Mouse (Mus musculus) CH12.LX (cell line): Measurements from ENCODE around the gene Igf1r. TPM values are rescaled to one million over a fixed set of nuclear protein-coding genes. Genes with fewer than 3 reads are reported as not detected.

Experiments used
- DNase-seq: peaks from one replicate; pipeline ENCODE4 v3.0.0-alpha.2; 2013; ENCODE audit errors: extremely low read depth
- H3K27ac ChIP-seq: 2 replicates; pipeline ENCODE4 v1.5.1; 2012; ENCODE audit warnings: low read depth, mild to moderate bottlenecking, control low read depth, moderate library complexity; ENCODE audit not compliant: insufficient read depth
- H3K27me3 ChIP-seq: replicated peaks from 2 replicates; pipeline ENCODE3; 2012; ENCODE audit warnings: inconsistent platforms
- H3K36me3 ChIP-seq, 2 experiments: replicated peaks in 1 of 2; 2 replicates each; pipeline versions ENCODE3 to v1.6.1; 2012; ENCODE audit warnings: inconsistent platforms in 1 of 2, low read length in 1 of 2, mild to moderate bottlenecking in 1 of 2, mixed read lengths in 1 of 2, moderate library complexity in 1 of 2; ENCODE audit not compliant: control insufficient read depth in 1 of 2, insufficient read depth in 1 of 2
- H3K4me1 ChIP-seq, 2 experiments: 2 replicates each; pipeline ENCODE4 v1.6.1; 2012; ENCODE audit warnings: inconsistent platforms in 1 of 2, moderate library complexity in 1 of 2; ENCODE audit not compliant: insufficient read depth in 2 of 2, control insufficient read depth in 1 of 2
- H3K4me2 ChIP-seq: 2 replicates; pipeline ENCODE4 v1.6.1; 2012; ENCODE audit warnings: low read depth, mild to moderate bottlenecking, control low read depth; ENCODE audit not compliant: poor library complexity, insufficient read depth, severe bottlenecking
- H3K4me3 ChIP-seq, 3 experiments: fragments of 150-350 bp in 1 of 3; sonication (generic) in 1 of 3; replicated peaks in 1 of 3; 2 replicates each; pipeline versions ENCODE3 to v1.5.1; 2011 to 2012; ENCODE audit warnings: low read depth in 2 of 3, low read length in 2 of 3, mild to moderate bottlenecking in 2 of 3, moderate library complexity in 2 of 3, control low read depth in 1 of 3, improper control_type of control experiment in 1 of 3, inconsistent platforms in 1 of 3, mixed read lengths in 1 of 3; ENCODE audit not compliant: poor library complexity in 1 of 3
- H3K79me2 ChIP-seq: replicated peaks from 2 replicates; pipeline ENCODE4 v1.6.1; 2012; ENCODE audit warnings: mild to moderate bottlenecking, moderate library complexity; ENCODE audit not compliant: control insufficient read depth, poor library complexity, insufficient read depth, severe bottlenecking; ENCODE audit errors: extremely low read depth
- H3K9ac ChIP-seq: 2 replicates; pipeline ENCODE4 v1.6.1; 2012; ENCODE audit warnings: low read depth, mild to moderate bottlenecking, control low read depth, moderate library complexity; ENCODE audit not compliant: insufficient read depth
- H3K9me3 ChIP-seq: replicated peaks from 2 replicates; pipeline ENCODE3; 2012; ENCODE audit warnings: low read length, inconsistent platforms, mixed read lengths
- BHLHE40 ChIP-seq: IDR thresholded peaks from 2 replicates; pipeline ENCODE4 v1.6.1; 2011; ENCODE audit warnings: mild to moderate bottlenecking, low read depth, low read length, improper control_type of control experiment
- CHD1 ChIP-seq: IDR thresholded peaks from 2 replicates; pipeline ENCODE4 v1.6.1; 2012; ENCODE audit warnings: low read depth, low read length, improper control_type of control experiment, inconsistent platforms
- CHD2 ChIP-seq: IDR thresholded peaks from 2 replicates; pipeline ENCODE4 v1.6.1; 2011; ENCODE audit warnings: low read length, improper control_type of control experiment
- CTCF ChIP-seq, 2 experiments: IDR thresholded peaks in 1 of 2; conservative IDR thresholded peaks in 1 of 2; 2 replicates each; pipeline ENCODE4 v1.5.1; 2011 to 2012; ENCODE audit warnings: low read depth in 2 of 2, low read length in 2 of 2, improper control_type of control experiment in 1 of 2, inconsistent platforms in 1 of 2, mild to moderate bottlenecking in 1 of 2, moderate library complexity in 1 of 2
- E2F4 ChIP-seq: IDR thresholded peaks from 2 replicates; pipeline ENCODE4 v1.6.1; 2011; ENCODE audit warnings: low read depth, low read length, improper control_type of control experiment; ENCODE audit not compliant: insufficient replicate concordance
- ELF1 ChIP-seq: IDR thresholded peaks from 2 replicates; pipeline ENCODE4 v1.6.1; 2014; ENCODE audit warnings: low read depth, mild to moderate bottlenecking, inconsistent platforms, low read length, improper control_type of control experiment
- GABPA ChIP-seq: IDR thresholded peaks from 2 replicates; pipeline ENCODE4 v1.6.1; 2012; ENCODE audit warnings: low read depth, low read length, improper control_type of control experiment, inconsistent platforms; ENCODE audit not compliant: insufficient replicate concordance
- HCFC1 ChIP-seq: IDR thresholded peaks from 2 replicates; pipeline ENCODE4 v1.6.1; 2012; ENCODE audit warnings: low read depth, mild to moderate bottlenecking, inconsistent platforms, low read length, improper control_type of control experiment
- IRF4 ChIP-seq: IDR thresholded peaks from 2 replicates; pipeline ENCODE4 v1.6.1; 2014; ENCODE audit warnings: low read depth, mild to moderate bottlenecking, inconsistent platforms, low read length, improper control_type of control experiment
- MAFK ChIP-seq: IDR thresholded peaks from 2 replicates; pipeline ENCODE4 v1.6.1; 2011; ENCODE audit warnings: low read length, improper control_type of control experiment; ENCODE audit not compliant: insufficient replicate concordance
- MAX ChIP-seq: IDR thresholded peaks from 2 replicates; pipeline ENCODE4 v1.6.1; 2011; ENCODE audit warnings: low read length, improper control_type of control experiment
- MAZ ChIP-seq: IDR thresholded peaks from 2 replicates; pipeline ENCODE4 v1.6.1; 2012; ENCODE audit warnings: low read depth, mild to moderate bottlenecking, inconsistent platforms, low read length, improper control_type of control experiment, moderate library complexity
- MEF2A ChIP-seq: IDR thresholded peaks from 2 replicates; pipeline ENCODE4 v1.6.1; 2014; ENCODE audit warnings: low read depth, mild to moderate bottlenecking, inconsistent platforms, low read length, improper control_type of control experiment, borderline replicate concordance
- MXI1 ChIP-seq: IDR thresholded peaks from 2 replicates; pipeline ENCODE4 v1.6.1; 2011; ENCODE audit warnings: mild to moderate bottlenecking, low read depth, low read length, improper control_type of control experiment
- NELFE ChIP-seq: IDR thresholded peaks from 2 replicates; pipeline ENCODE4 v1.6.1; 2011; ENCODE audit warnings: low read depth, low read length, improper control_type of control experiment
- PAX5 ChIP-seq: IDR thresholded peaks from 2 replicates; pipeline ENCODE4 v1.6.1; 2012; ENCODE audit warnings: low read length, inconsistent platforms, mixed read lengths
- POLR2A ChIP-seq: IDR thresholded peaks from 2 replicates; pipeline ENCODE4 v1.6.1; 2011; ENCODE audit warnings: low read depth, mild to moderate bottlenecking, improper control_type of control experiment, low read length
- RCOR1 ChIP-seq: conservative IDR thresholded peaks from 2 replicates; pipeline ENCODE4 v1.6.1; 2012; ENCODE audit warnings: low read depth, mild to moderate bottlenecking, inconsistent platforms, low read length, improper control_type of control experiment
- SIN3A ChIP-seq: IDR thresholded peaks from 2 replicates; pipeline ENCODE4 v1.6.1; 2012; ENCODE audit warnings: low read length, improper control_type of control experiment, inconsistent platforms
- SMC3 ChIP-seq: IDR thresholded peaks from 2 replicates; pipeline ENCODE4 v1.6.1; 2011; ENCODE audit warnings: low read depth, low read length, improper control_type of control experiment
- TBP ChIP-seq: conservative IDR thresholded peaks from 2 replicates; pipeline ENCODE4 v1.6.1; 2011; ENCODE audit warnings: low read depth, low read length, improper control_type of control experiment
- UBTF ChIP-seq: IDR thresholded peaks from 2 replicates; pipeline ENCODE4 v1.6.1; 2012; ENCODE audit warnings: low read depth, mild to moderate bottlenecking, inconsistent platforms, low read length, improper control_type of control experiment, moderate library complexity
- USF2 ChIP-seq: conservative IDR thresholded peaks from 2 replicates; pipeline ENCODE4 v1.6.1; 2011; ENCODE audit warnings: low read depth, low read length, improper control_type of control experiment
- dilution Hi-C: fragments of 300-500 bp; cut with MboI; formaldehyde crosslinking; loops from 2 replicates; pipeline ENCODE4 v1.14.3; 2020; ENCODE audit warnings: low sequenced_read_pairs; ENCODE audit not compliant: extremely low pct_unique_long_range_greater_than_20kb, extremely low pct_ligation_motif_present
- in situ Hi-C: fragments of 300-500 bp; cut with MboI; formaldehyde crosslinking; loops from 3 replicates; pipeline ENCODE4 v1.14.3; 2019; ENCODE audit warnings: low sequenced_read_pairs, low pct_ligation_motif_present, low pct_unique_long_range_greater_than_20kb, mixed read lengths
- polyA plus RNA-seq: library from polyadenylated mRNA; unstranded; fragments of >175 nt; gene quantifications from 2 replicates; pipeline ENCODE4 v1.2.1, GENCODE M21; 2012; ENCODE audit warnings: low read depth; ENCODE audit not compliant: insufficient read length
- total RNA-seq, 2 experiments: library from RNA; depleted of rRNA; stranded (reverse); fragments of 300-350 nt in 1 of 2; fragments of >200 nt in 1 of 2; gene quantifications; 2 replicates each; pipeline ENCODE4 v1.2.3; 2012 to 2014

Igf1r gene
- total and polyA plus RNA-seq, 3 experiments, result 0.19 to 1.6 (median 0.29) TPM

DNA sequence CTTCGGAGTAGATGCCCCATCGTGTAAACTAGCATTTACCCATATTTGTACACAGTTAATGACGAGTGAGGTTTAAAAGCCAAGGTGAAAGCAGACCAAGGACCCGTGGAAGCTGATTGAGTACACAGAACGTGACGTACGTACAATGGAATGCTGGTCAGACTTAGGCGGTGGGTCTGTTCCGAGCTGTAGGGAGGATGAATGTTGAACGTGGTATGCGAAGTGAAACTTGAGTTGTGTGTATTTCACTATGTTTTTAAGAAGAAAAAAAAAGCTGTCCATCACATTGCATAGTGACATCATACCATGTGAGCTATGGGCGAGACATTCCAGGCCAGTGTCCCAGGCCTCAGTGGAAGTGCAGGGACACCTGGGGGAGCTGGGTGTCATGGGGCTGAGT lies 15.8 kb downstream of the Igf1r start:
- in situ Hi-C loops, result loop anchor here (10.0 kb wide), 1 partner anchor 164 kb away; no protein-coding TSS in a partner anchor
- dilution Hi-C loops, result no loop called here
- no peaks in the 10 kb centered on the region for H3K79me2 ChIP-seq
- TF ChIP-seq RCOR1 (no peak), HCFC1 (no peak), MAX (no peak), ELF1 (no peak), GABPA (no peak), SIN3A (no peak), MXI1 (no peak), CHD1 (no peak), E2F4 (no peak), NELFE (no peak), MAFK (no peak), PAX5 (no peak), POLR2A (no peak), BHLHE40 (no peak), IRF4 (no peak), USF2 (no peak), MAZ (no peak), CTCF (conservative IDR thresholded peaks at IDR 0.05 in 1 of 2, IDR thresholded peaks at IDR 0.05 in 1 of 2; ENCODE audit: low read depth in 2 of 2, low read length in 2 of 2) (no peak), SMC3 (no peak)
- no peak overlapping the region for H3K9ac ChIP-seq
- H3K9me3 ChIP-seq, result no peaks in the 10 kb centered on the region
- no peak overlapping the region for H3K4me2 ChIP-seq
- DNase-seq, result no peak
- peaks cover 78% of the 10 kb centered on the region for H3K27me3 ChIP-seq
- H3K4me1 ChIP-seq, result no peaks in the 10 kb centered on the region
- H3K27ac ChIP-seq, result no peak overlapping the region
- no peaks in the 10 kb centered on the region for H3K36me3 ChIP-seq
- H3K4me3 ChIP-seq, result no peak overlapping the region

DNA sequence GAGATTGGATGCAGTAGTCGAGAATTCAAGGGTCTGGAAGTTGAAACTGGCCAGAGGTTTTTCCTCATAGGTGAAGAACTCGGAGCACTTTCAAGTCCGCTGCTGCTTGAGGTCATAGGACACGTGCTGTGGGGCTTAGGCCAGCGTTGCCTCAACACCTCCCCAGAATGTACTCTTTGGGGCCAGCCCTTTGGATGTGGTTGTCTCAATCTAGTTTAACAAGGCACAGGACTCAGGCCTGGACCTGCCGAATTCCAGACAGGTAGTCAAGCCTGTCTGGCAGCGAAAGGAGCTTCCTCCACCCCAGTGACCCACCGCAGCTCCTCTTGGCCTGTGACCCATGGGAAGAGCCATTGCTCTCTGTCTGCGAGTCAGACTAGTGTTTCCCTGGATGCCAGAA lies 16.4 kb downstream of the Igf1r start:
- no peak overlapping the region for H3K4me3 ChIP-seq
- no peak for DNase-seq
- in situ Hi-C loops, result loop anchor here (10.0 kb wide), 1 partner anchor 164 kb away; no protein-coding TSS in a partner anchor
- no peak overlapping the region for H3K4me2 ChIP-seq
- no peak for TF ChIP-seq SMC3
- no peak for TF ChIP-seq UBTF
- no peak for TF ChIP-seq CHD2
- no peak for TF ChIP-seq ELF1
- TF ChIP-seq PAX5, result no peak
- no peak for TF ChIP-seq TBP
- no peak for TF ChIP-seq MEF2A
- TF ChIP-seq E2F4, result no peak
- dilution Hi-C loops, result no loop called here
- H3K79me2 ChIP-seq, result no peaks in the 10 kb centered on the region
- no peak overlapping the region for H3K27ac ChIP-seq
- no peaks in the 10 kb centered on the region for H3K9me3 ChIP-seq
- H3K9ac ChIP-seq, result no peak overlapping the region
- H3K27me3 ChIP-seq, result peaks cover 72% of the 10 kb centered on the region
- no peaks in the 10 kb centered on the region for H3K36me3 ChIP-seq
- H3K4me1 ChIP-seq, result no peaks in the 10 kb centered on the region
